Mouse (Mus musculus) embryo, embryonic 10 days (tissue): ENCODE measurements around the gene Rdh16.
"Not testable (repeated sequence)": the region's sequence is repeated elsewhere in the genome, so short reads cannot be mapped to it uniquely, and the experiment has no call there.

ENCODE experiments used
- DNase-seq: peaks from one replicate; pipeline ENCODE4 v3.0.0-alpha.2; 2015; ENCODE audit warnings: low spot score

The Rdh16 gene

GRCm38 (mm10) chr10:127834186-127834585 lies 33.2 kb downstream of the Rdh16 start:
- DNase-seq = not testable (repeated sequence)

- DNase-seq = no peak
Measured at GRCm38 (mm10) chr10:127835292-127835691, 34.3 kb downstream of the Rdh16 start.

DNA sequence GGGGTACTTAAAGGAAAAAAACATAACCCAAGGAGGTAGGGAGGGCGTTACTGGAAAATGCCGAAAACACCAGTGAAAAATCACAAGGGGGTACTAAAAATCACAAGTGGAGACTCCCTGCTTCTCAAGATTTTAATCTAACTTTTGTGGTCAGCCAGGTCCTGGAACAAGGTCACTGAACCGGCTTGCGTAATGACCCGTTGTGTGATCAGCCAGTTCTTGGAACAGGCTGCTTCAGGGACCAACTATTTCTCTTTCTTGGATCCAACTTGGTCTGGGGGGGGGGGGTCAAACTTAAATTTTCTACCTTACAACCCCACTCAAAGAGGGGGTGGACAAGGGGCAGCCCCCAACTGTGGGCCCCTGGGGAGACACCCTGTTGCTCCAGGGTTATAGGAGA lies 36.8 kb downstream of the Rdh16 start:
- DNase-seq = not testable (repeated sequence)

DNA sequence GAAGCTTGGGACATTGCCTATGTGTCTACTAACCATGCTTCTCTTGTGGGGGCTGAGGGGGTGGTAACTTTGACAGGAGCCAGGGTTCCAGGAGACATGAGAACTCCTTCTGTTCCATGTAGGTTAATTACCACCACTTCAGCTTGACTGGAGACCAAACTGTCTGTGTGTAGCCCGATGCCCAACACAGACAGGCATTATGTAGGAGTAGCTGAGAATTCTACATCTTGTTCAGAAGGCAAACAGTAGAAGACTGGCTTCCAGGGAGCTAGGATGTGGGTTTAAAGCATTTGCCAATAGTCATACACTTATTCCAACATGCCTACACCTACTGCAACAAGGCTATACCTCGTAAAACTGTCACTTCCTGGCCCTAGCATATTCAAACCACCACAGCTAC lies 37.6 kb downstream of the Rdh16 start:
- DNase-seq = no peak

DNA sequence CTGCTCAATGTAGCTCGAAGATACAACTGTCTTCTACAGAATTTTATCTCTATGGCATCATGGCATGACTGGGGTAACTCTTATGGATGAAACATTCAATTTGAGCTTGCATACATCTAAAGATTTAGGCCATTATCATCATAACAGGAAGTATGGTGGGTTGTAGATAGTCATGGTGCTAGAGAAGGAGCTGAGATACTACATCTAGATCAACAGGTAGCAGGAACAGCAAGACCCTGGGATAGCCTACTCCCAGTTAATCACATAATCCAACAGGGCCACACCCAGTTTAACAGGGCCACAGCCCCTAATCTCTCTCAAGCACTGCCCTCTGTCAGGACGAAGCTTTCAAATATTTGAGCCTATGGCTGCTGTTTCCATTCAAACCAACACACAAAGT lies 39.8 kb downstream of the Rdh16 start:
- DNase-seq = no peak

GRCm38 (mm10) chr10:127845945-127846344 lies 45.0 kb downstream of the Rdh16 start:
- not testable (repeated sequence) for DNase-seq

- DNase-seq = no peak
Measured at GRCm38 (mm10) chr10:127848089-127848488, 47.1 kb downstream of the Rdh16 start.

DNA sequence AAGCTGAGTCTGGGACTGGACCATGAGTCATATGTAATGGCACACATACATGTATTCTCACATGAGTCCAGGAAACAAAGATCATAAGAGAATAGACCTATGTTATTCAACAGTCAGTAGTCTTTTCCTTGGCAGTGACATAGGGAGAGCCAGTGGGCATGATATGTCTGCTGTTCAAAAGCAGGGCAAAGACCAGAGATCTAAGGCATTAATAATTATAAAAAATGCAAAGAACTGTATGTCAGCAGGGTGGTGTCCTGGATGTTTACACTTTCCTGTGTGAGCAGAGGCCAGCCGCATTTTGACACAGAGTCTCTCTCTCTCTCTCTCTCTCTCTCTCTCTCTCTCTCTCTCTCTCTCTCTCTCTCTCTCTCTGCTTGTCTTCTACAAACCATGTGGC lies 48.7 kb downstream of the Rdh16 start, which contains the start of gene Rdh19:
Gene Rdh19 (plus strand): TSS at position 301 of the 400 bp plus-strand sequence.
- no peak for DNase-seq

DNA sequence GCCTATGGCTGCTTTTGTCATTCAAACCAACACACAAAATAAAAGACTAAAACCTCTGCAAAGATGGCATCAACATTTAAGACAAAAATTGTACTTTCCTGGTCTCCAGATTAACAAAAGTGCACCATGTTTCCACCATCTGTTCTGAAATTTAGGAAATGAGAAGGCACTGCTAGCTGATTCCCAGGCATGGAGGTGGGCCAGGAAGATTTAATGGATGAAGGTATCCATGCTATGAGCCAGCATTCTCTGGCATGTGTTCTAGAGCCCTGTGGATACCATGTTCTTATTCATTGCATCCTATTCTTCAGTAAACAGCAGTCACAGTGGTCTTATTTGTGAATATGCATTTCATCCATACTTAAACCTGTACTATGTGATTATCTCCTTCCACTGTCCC lies 55.4 kb downstream of the Rdh16 start:
- no peak for DNase-seq

- DNase-seq = no peak
Measured at GRCm38 (mm10) chr10:127864931-127865330, 64.0 kb downstream of the Rdh16 start.

- DNase-seq = no peak
Measured at GRCm38 (mm10) chr10:127866232-127866631, 65.3 kb downstream of the Rdh16 start, which contains the start of gene Rdh16f2. Gene Rdh16f2 (plus strand): TSS chr10:127866474.

DNA sequence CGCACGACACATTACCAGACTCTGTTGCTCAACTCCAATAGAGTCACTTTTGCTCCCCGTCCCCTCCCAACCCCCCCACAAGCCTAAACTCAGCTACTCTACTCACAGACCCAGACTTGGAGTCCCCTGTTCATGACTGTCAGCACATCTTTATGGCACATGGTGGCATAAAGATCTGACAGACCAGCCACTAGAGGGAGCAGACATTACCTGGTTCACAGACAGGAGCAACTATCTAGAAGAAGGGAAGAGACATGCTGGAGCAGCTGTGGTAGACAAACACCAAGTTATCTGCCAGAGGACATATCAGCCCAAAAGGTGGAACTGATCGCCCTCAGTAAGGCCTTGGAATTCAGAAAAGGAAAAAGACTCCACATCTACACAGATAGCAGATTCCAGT lies 71.5 kb downstream of the Rdh16 start:
- DNase-seq = peak; percentile 28

DNA sequence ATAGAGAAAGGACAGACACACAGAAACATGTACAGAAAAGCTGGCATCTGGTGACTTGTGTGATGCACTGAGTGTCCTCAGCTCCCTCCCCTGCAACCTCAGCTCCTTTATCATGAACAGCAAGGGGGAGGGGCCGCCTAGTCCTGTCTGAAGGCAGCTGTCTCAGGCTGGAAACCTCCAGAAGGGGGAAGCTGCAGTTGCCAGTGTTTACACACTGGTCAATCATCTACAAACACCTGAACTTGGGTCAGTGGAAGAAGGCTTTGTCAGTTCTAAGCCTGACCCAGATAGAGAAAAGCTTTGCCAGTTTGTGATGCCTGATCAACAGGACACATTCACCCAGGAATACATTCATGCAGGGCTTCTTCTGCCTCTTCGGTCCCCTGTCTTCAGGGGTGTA lies 76.7 kb downstream of the Rdh16 start:
- DNase-seq = no peak

- no peak for DNase-seq
Measured at GRCm38 (mm10) chr10:127878262-127879057, 77.5 kb downstream of the Rdh16 start.

DNA sequence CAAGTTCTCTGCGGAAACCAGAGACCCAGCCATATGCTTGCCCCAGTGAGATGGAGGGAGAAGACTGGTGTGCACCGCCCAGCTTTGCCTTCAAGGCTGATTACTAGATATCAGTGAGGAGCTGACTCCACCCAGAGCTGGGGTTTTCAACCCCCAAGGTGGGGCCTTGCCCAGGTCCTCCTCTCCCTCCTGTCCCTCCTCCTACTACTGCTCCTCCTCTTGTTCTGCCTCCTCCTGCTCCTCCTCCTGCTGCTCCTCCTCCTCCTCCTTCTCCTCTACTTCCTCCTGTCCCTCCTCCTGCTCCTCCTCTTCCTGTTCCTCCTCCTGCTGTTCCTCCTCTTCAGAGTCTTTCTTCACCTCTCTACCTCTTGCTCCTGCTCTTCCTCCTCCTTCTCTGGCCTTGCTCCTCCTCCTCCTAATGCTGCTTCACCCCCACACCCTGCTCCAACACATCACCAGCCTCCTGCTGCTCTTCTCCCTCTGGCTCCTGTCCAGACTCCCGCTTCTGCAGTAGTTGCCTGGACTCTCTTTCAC lies 78.3 kb downstream of the Rdh16 start:
- no peak for DNase-seq

- no peak for DNase-seq
Measured at GRCm38 (mm10) chr10:127881041-127881440, 80.1 kb downstream of the Rdh16 start.

GRCm38 (mm10) chr10:127886551-127886950 lies 85.6 kb downstream of the Rdh16 start:
- DNase-seq = no peak

DNA sequence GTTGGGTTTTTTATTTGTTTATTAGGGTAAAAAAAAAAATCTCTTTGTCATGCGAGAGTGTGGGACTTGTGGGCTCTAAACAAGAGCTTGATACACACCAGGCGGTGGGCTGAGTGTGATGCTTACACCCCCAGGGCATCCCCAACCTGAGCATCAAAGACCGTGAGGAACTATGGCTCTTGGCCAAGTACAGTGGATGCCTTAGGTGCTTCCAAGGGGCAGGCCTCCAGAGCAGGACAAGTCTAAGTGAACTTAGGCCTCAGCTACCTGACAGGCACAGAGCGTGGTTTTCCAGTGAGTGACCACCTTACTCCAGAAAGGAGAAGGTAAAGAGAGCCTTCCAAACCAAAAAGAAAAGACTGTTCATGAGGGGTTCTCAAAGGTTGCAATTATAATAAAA lies 86.0 kb downstream of the Rdh16 start:
- no peak for DNase-seq

- DNase-seq = no peak
Measured at GRCm38 (mm10) chr10:127888605-127889004, 87.7 kb downstream of the Rdh16 start, which contains the start of gene Rdh7. Gene Rdh7 (minus strand): TSS chr10:127888817.

GRCm38 (mm10) chr10:127891481-127891880 lies 90.5 kb downstream of the Rdh16 start:
- no peak for DNase-seq

DNA sequence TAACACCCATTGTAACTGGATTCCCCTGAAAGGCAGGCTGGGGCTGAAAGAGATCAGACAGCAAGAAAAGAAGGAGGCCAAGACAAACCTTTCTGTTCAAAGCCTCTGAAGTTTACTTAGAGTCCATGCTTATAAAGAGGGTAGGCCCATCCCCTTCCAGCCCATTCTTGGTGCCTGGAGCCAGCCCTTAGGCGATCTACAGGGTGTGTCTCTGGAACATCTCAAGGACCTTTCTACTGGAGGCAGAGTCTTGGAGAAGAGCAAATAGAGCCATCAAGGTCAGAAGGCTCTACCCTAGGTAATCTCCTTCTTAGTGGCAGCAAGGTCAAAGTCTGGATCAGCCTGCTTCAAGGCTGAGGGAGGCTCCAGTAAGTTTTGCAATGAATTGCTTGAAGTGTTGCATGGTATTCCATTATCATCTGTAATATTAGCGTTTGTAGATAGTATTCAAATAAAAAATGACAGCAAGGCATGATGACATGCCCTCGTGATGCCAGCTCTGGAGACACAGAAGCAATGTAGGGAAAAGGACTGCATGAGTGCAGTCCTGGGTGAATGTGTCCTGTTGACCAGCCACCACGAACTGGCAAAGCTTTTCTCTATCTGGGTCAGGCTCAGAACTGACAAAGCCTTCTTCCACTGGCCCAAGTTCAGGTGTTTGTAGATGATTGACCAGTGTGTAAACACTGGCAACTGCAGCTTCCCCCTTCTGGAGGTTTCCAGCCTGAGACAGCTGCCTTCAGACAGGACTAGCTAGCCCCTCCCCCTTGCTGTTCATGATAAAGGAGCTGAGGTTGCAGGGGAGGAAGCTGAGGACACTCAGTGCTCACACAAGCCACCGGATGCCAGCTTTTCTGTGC lies 92.4 kb downstream of the Rdh16 start:
- peak; percentile 25 for DNase-seq
